Mouse (Mus musculus) gastrocnemius, adult 18-20 months (tissue): ENCODE measurements around the gene Ern2. TPM values are rescaled to one million over a fixed set of nuclear protein-coding genes. Genes with fewer than 3 reads are reported as not detected.

Source experiments
- DNase-seq: peaks from one replicate; pipeline ENCODE4 v3.0.0; 2021; ENCODE audit warnings: low spot score
- total RNA-seq, 2 experiments: library from RNA; stranded (reverse); gene quantifications; 2 replicates each; pipeline ENCODE4 v1.2.3; 2021

Gene Ern2
- total RNA-seq, 2 experiments from 2014 or later: not detected

- peak; percentile 48 for DNase-seq
Observed at GRCm38 (mm10) chr7:122158915-122159902, 26.8 kb downstream of the Ern2 start, which contains the start of gene Plk1. TSS of gene Plk1 (plus strand) at chr7:122159439.

DNA sequence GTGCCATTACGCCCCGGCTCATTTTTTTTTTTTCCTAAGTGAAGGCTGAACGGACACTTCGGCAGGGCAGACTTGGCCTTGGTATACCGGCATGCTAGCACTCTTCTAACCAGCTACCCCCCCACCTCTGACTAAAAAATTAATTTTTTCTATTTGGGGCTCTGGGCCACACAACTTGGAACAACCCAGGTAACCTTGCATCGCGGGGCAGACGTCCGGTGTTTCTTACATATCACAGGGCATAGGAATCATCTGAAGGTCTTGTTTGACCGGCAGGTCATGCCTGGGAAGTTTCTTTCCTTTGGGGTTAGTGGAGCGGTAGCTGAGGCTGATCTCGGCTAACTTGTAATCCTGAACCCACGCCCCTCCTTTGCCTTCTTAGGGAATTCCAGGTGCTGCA lies 27.5 kb downstream of the Ern2 start:
- no peak for DNase-seq

DNA sequence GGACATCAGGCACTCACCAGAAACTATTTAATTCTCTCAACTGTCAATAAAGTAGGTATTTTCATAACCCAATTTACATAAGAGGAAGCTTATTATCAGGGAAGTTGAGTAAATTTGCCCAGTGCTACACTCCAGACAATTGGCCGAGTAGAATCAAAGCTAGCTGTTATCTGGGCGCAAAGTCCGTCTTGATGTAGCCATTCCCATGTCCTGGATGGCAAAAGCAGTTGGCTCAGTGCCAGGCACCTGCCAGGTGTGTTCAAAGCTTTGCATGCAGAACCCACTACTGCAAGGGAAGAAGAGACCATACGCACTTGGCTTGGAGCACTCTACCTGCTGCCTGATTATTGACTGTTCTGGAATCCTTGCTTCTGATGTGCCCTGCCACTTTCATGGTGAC lies 33.5 kb downstream of the Ern2 start:
- DNase-seq: no peak

GRCm38 (mm10) chr7:122140991-122141390 lies 45.0 kb downstream of the Ern2 start:
- DNase-seq: no peak

- no peak for DNase-seq
Observed at GRCm38 (mm10) chr7:122138190-122138589, 47.8 kb downstream of the Ern2 start.

- DNase-seq: no peak
Observed at GRCm38 (mm10) chr7:122137071-122137470, 48.9 kb downstream of the Ern2 start.

GRCm38 (mm10) chr7:122135070-122135469 lies 50.9 kb downstream of the Ern2 start:
- DNase-seq: no peak

- no peak for DNase-seq
Observed at GRCm38 (mm10) chr7:122133338-122133625, 52.7 kb downstream of the Ern2 start.

- peak; percentile 98 for DNase-seq
Observed at GRCm38 (mm10) chr7:122132497-122133337, 53.3 kb downstream of the Ern2 start, which contains the start of the genes Palb2 and Dctn5. TSS of gene Palb2 (minus strand) at chr7:122132985. TSS of gene Dctn5 (plus strand) at chr7:122133041.

GRCm38 (mm10) chr7:122131834-122132233 lies 54.2 kb downstream of the Ern2 start:
- no peak for DNase-seq

DNA sequence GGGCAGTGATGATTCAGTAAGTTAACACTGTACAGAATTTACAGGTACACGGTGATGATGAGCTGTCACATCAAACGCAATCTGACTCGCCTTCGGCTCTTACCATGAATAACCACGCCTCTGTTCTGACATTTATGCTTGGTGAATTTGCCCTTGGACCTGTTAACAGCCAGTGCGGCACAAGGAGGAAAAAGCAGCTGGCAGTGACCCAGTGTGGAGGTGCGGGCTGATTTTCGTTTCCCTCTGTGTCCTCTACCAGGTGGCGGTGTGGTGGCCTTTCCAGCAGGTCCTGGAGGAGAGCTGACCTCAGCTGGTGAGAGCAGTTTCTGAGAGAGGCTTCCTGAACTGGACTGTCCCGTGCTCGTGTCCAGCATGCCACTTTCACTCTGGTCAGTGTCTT lies 59.1 kb downstream of the Ern2 start:
- no peak for DNase-seq

DNA sequence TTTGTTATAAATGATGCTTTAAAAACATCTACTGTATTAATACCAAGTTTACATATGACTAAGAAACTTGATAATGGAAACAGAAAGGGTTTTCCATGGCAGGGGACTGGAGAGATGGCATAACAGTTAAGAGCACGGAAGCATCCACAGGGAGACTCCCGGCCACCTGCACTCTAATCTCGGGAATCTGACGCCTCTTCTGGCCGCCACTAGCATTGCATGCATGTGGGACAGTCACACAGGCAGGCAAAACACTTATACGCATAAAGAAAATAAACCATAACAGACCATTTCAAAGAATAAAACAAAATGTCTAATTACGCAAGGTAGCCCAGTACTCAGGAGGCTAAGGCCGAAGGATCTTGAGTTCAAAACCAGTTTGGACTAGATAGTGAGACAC lies 60.4 kb downstream of the Ern2 start:
- DNase-seq: no peak

- DNase-seq: no peak
Observed at GRCm38 (mm10) chr7:122123518-122123917, 62.5 kb downstream of the Ern2 start.

Other genes with a start within 250 kb of the Ern2 start
- 10 to 100 TPM; 11.6 TPM for gene Cog7, start 204.5 kb downstream of the Ern2 start, total RNA-seq
- 10 to 100 TPM; 11.8 to 14.8 TPM for gene Gga2, start 165.0 kb downstream of the Ern2 start, total RNA-seq
- gene Ubfd1, start 119.0 kb downstream of the Ern2 start, total RNA-seq: 10 to 100 TPM; 19.2 to 24.7 TPM
- 1 to 10 TPM; 5.9 to 7.3 TPM for gene Ears2, start 118.9 kb downstream of the Ern2 start, total RNA-seq
- 100 to 1,000 TPM; 632 to 667 TPM for gene Ndufab1, start 84.3 kb downstream of the Ern2 start, total RNA-seq
- gene Palb2, start 53.2 kb downstream of the Ern2 start, total RNA-seq: under 1 TPM; 0.43 to 0.71 TPM
- 10 to 100 TPM; 16.2 to 16.3 TPM for gene Dctn5, start 53.2 kb downstream of the Ern2 start, total RNA-seq
- under 1 TPM; 0.09 to 0.21 TPM for gene Plk1, start 26.8 kb downstream of the Ern2 start, total RNA-seq
- gene Chp2, start 33.3 kb upstream of the Ern2 start, total RNA-seq: 1 to 10 TPM; 4.3 to 5.3 TPM
- gene Prkcb, start 102.5 kb upstream of the Ern2 start, total RNA-seq: under 1 TPM; 0.73 to 0.85 TPM